Mouse (Mus musculus) spleen, adult 18-20 months (tissue): Measurements from ENCODE around the gene Rps21.
"Not testable (repeated sequence)": the region's sequence is repeated elsewhere in the genome, so short reads cannot be mapped to it uniquely, and the experiment has no call there.

ENCODE experiments used
- DNase-seq, 2 experiments: peaks; one replicate each; pipeline ENCODE4 v3.0.0; 2022; ENCODE audit warnings: mixed read lengths in 2 of 2

Gene Rps21

DNA sequence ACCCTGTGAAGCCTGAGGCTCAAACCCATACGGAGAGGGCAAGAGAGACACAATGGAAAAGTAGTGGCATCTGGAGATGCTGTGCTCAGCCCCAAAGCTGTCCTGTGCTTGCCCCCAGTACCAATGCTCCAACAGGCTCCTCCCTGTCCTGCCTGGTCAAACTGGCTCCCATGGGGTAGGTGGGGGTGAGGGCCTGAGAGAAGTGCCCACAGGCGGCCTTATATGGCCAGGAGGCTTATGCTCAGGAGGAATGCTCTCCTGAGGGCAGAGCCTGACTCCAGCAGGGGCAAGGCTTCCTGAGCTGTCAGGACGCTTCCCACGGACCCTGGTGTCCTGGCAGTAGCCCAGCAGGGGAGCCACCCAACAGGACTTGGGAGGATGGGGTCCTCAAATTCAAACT is 26.7 kb upstream of the Rps21 start:
- DNase-seq, result no peak

DNA sequence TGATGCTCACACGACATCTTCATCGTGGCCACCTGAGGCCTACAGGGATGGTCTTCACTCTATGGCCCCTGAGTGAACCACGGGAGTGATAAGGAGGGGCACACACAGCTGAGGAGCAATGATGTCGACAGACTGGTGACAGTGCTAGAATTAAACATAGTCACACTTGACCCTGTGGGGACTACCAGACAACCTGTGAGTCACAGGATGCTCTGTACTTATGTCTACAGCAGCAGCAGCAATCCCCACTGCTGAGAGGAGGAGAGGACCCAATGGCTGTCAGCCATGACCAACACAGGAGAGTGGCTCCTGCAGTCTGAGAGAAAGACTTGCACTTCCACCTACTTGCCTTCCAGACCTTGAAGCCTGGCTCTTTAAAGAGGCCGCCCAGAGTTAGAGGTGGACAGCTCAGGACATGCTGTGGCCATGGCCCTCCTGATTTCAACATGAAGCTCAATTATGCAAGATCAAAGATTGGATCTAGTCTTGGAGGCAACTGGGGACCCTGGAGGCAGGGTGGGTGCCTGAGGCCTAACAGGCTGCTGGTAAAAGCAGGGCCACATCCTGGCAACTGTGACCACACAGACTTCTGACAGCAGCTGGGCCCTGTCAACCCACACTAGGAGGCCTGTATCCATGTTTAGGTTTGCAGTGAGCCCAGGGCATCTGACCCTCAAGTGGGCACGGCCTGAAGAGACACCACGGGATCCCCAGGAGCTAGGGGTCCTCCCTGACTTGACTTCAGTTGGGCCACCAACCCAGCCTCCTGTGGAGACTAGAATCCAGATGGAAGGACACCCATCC is 23.9 kb upstream of the Rps21 start:
- DNase-seq, result no peak

DNA sequence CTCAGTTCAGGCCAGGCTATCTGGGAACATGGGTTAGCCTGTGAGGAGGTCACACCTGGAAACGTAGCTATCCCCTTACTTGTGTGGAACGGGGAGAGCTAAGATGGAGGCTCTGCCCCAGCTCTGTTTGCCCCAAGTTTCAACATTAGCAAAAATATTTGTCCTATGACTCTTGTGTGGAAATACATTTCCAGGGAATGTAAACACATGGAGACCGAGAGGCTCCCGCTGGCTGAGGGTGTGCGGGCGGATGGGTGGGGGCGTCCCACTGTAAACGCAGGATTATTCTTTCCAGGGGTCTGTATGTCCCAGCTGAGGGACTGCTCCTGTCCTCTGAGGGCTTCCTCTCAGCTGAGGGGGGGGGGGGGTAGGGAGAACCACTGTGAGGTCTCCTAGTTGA is 22.8 kb upstream of the Rps21 start:
- no peak for DNase-seq

DNA sequence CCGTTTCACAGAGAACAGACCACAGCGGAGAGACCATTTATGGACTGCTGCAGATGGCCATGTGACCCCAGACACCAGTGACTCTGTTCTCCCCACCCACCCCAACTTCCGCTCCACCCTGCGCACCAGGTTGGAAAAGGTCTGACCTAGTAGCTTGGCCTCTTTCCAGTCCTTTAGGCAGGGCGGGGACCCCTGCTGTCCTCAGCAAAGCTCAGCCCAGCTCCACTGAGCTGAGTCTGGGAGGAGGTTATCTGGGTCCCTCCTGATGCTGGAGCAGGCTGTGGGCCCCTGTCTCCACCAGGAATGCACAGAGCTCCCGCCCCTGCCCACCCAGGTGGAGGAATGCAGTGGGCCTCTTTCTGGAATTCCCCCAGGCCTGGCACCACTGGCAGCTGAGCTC is 22.2 kb upstream of the Rps21 start:
- no peak for DNase-seq

DNA sequence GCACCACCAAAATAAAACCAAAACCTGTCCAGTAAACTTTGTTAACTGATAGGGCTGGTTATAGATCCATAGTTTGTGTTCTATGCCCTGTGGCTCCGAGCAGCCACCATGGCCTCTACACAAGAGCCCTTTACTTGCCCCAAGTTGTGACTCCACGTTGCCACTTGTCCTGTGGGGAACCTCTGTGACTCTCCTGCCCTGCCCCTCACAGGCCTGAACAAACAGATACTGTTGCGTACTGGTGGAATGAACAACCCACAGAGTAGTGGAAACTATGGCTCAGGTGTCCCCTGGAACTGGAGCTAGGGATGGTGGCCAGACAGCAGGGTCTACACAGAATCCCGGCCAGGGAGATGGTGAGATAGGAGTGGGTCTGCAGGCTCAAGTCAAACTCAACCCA is 21.4 kb upstream of the Rps21 start:
- DNase-seq, result no peak

DNA sequence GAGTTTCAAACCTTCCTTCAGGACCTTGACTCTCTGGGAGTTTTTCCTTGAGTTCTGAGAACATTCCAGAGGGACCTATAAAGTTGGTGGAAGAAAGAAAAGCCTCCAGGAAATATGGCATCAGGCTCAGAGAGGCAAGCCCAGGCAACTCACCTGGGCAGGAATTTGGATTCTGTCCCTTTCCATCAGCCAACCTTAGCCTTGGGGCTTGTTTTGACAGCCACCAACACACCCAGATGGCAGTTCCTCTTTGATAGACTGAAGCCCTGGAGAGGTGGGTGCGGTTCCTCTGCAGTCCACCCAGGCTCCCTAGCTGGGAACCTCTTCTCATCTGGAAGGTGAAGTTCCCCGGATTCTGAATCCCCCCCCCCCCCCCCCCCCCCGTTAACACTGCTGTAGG is 20.7 kb upstream of the Rps21 start:
- DNase-seq, result no peak

DNA sequence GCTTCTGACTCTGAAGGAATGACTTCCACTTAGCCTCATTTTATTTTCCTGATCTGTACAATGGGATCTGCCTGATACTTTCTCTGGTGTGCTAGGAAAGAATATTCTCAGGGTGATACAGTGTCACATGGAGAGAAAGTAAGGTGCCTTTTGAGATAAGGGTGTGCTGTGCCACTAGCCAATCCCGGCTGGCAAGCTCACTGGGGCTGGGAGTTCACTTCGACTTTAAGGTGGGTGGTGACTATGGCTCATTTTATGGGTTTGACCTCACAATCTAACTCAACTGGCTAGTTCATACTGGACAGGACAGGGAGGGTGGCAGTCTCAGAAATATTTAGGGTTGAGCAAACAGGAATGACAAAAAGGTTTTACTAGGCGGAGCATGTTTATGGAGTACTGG is 20.2 kb upstream of the Rps21 start:
- DNase-seq, result no peak

DNA sequence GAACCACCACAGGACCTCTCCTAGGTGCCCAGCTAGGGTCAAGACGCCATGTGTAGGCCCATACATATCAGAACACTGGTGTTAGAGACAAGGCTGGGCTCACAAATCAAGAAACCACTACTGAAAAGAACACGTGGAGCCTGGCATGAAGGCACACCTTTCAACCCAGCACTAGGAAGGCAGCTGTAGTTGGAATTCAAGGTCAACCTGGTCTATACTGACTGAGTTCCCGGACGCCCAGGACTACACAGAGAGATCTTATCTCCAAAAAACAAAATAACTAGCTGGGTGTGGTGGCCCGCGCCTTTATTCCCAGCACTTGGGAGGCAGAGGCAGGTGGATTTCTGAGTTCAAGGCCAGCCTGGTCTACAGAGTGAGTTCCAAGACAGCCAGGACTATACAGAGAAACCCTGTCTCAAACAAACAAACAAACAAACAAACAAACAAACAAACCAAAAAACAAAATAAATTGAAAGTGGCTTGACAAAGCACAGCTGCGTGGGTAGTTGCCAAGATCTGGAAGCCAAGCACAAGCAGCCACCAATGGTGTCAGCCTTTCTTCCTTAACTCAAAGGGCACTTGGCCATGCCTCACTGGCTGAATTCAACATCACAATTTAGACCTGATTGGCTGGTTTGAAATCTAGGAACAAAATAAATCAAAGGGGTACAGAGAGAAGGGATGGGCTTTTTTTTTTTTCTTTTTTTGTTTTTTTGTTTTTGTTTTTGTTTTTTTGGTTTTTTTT is 19.4 kb upstream of the Rps21 start:
- DNase-seq, result no peak

DNA sequence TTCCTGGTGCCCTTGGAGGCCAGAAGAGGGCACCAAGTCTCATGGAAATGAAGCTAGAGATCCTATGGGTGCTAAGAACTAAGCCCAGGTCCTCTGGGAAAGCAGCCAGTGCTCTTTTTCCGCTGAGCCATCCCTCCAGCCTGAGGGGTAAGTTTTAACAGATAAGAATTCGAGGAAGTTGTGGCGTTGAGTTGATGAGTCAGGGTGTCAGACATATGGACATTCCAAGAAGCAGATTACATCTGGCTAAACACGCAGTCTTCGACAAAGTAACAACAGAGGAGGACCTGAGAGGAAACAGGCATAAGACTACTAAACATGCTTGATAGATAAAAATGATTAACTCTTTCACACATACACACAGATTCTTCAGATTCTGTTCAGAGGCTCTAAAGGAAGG is 18.6 kb upstream of the Rps21 start:
- DNase-seq, result no peak

DNA sequence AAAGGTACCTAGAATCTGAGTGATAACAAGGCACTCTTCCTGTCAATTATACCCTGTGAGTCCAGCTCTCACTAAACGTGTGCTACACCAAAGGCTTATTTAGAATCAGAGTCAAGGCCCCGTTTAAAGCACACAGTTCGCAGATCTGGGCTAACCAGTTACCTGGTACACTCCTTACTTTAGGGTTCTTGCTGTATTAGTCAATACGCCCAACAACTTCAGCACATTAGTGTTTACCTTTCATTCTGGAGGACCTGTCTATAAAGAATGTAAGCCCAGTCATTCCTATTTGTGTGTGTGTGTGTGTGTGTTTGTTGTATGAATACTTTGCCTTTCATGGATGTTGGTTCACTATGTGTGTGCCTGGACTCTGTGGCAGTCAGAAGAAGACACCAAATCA is 14.1 kb upstream of the Rps21 start:
- no peak for DNase-seq

DNA sequence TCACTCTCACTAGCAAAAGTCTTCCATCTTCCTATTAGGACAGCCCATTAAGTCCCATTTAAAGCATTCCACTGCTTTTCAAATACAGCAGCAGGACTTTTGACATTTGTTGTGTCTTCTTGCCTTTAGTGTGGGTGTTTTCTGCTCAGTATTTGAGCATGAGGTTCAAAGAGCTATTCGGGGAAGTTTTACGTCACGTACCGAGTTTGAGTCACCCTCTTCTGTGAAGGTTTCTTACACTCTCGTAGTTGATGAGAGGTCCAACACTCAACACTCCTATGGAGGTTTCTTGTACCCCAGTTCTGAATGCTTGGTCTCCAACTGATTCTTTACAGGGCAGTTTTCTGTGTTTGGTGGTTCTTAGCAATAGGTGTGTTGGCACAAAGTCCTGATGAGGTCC is 9.3 kb upstream of the Rps21 start:
- DNase-seq, result no peak

DNA sequence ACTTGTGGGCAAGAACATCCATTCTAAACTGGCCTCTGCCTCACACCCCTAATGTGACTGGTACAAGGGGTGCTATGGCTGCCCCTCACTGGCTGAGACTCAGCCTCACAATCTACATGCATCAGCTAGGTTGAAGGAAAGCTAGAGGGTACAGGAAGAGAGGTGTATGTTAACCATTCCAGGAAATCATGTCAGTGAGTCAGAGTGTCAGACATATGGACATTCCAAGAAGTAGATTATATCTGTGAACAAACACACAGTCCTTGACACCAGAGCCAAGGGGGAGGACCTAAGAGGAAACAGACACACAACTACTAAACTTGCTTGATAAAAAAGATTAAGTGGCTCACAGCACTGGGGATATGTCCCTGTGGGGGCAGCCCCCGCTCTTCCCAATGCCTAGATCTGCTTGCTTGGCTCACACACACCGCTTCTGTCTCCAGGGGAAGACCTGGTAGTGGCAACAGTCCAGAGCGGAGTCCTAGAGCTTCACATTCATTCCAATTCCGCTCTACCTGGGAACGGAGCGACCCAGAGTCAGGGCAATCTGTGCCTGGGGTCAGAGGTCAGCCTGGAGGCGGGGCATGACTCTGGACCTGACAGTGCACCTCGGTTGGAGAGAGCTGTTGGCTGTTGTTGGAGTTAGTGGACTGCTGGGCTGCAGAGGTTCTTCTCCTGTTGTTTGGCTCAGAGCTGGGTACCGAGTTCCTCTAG is 8.1 kb upstream of the Rps21 start:
- DNase-seq, result no peak

DNA sequence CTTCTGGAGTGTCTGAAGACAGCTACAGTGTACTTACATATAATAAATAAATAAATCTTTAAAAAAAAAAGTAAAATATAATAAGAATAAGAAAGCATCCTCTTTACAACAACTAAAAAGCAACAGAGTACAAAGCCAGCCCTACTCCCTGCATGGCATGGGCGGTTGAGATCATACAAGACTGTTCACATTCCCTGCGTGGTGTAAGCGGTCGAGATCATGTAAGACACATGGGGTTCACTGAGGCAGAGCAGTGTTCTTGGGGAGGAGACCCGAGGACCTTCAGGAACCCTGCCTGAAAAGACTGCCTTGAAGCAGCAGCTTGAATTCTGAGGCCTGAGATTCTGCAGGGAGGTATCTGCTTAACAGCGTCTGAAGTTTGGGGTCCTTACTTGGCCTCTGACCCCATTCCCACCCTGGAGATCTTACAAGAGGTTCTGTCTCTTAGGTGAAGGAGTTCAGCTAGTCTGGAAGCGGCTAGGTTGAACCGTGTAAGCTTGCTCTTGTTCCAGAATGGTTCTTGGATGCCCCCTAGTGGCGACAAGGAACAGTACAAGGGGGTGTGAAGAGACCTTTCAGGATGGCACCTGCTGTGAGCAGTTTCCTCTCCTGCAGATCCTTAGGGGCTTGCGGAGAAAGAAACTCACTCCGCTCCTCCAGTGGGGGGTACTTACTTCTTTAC is 6.1 kb upstream of the Rps21 start:
- peak in 1 of 2 experiments; percentile 73 for DNase-seq

DNA sequence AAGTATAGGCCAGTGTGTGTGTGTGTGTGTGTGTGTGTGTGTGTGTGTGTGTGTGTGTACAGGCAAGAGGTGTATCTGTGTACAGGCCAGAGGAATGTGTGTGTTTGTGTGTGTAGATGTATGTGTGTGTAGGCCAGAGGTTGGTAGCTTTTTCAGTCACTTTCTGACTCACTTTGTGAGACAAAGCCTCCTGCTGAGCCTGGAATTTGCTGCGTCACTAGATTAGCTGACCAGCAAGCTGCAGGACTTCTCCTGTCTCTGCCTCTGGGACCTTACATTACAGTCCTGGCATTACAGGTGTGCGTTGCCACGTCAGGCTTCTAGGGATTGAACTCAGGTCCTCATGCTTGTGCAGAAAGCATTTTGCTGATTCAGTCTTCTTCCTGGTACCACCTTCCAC is 5.3 kb upstream of the Rps21 start:
- no peak for DNase-seq

DNA sequence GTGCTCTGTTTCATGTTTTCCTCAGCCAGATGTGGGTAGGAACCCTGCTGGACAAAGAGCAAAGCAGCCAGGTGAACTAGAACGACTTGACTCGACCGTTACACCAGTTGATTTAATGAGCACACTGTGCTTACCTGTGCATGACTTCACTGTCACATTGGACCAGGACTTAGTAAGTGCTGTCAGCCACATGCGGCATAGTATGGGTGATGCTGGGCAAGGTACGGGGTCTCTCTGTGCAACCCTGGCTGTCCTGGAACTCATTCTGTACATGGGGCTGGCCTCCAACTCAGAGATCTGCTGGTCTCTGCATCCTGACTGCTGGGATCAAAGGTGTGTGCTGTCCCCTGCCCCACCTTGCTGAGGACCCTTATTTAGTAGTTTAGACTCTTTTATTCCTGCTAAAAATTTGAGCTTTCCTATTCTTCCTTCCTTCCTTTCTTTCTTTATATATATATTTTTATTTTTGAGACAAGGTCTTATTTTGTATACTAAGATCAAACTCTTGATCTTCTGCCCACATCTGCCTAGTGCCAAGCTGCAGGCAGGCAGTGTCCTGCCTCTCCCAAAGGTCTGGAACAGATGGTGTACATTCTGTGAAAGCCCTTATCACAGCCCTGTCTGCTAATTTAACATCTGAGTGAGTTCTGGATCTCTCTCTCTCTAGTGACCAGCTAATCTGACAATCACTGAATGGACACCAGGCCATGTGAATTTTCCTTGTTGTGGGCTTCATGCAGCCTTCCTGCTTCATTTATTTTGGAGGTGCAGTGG is 2.6 kb upstream of the Rps21 start:
- DNase-seq, result no peak

DNA sequence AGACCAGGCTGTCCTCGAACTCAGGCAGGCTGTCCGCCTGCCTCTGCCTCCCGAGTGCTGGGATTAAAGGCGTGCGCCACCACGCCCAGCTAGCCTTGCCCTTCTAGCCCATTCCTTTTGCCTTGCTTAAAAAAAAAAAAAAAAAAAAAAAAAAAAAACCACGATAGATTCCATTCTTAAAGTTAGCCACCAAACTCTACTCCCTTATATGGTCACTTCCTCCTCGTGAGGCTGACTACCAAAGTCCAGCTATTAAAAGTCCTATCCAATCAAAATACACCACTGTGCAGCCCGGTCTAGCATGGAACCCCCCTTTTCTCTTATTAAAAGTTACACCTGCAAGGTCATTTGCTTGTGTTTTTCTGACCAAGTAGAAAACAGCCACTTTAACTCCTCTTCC is 1.5 kb upstream of the Rps21 start:
- DNase-seq, result no peak

DNA sequence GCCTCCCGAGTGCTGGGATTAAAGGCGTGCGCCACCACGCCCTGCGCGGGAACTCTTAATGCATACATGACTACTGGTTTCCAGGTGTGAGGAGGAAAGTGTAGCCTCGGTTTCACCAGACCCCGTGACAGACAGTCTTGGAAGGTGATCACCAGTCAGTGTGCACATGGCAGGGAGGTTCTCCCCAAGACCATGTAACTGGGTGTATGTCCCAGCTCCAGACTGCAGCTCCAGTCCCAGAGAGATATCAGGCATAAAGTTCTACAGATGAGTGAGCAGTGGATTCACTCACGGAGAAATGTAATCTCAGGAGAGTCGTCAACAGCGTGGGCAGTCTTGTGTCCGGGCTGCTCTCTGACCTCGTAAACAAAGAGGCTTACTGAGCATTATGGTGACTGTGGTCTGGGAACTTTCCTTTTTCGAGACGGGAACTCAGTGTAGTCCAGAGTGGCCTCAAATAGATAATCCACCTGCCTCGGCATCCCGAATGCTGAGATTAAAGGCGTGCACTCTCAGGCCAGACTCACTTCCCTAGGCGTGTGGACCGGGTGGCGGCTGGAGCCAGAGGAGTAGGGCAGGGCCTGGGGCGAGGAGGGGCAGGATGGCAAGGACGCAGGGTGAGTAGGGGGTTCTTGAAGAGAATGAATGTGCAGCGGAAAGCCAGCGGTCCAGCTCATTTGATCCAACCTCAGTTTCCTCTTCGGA is 729 bp upstream of the Rps21 start:
- no peak for DNase-seq

DNA sequence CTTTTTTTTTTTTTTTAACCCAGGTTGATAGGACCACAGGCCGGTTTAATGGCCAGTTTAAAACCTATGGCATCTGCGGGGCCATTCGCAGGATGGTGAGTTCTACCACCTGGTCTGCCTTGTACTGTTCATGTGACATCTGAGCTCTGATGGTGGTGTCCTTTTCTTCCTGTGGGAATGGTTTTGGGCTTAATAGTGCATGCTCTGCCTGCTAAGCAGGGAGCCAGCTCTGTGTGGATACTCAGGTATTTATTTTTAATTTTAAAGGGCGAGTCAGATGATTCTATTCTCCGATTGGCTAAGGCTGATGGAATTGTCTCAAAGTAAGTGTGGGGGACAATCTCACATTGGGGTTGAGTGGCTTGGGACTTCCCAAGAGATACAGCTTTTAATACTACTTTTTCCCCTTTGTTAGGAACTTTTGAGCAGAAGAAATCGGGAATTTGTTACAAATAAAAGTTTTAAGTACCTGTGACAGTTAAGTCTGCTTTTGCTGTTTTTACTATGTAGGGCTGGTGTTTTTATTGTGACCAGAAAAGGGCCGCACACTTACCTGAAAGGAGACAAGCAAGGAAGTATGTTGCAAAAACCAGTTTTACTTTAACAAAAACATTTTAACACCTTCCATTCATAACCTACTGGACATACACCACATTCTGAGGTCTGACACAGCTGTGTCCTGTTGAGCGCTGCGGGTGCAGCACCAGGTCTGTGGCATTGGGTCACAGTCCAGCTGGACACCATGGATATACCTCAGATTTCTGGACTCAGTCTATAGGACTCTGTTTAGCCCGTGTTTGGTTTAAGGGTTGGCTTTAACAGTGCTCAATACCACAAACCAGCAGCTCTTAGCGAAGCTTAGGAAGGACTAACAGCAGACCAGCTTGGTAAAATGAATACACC is 1.0 kb downstream of the Rps21 start:
- DNase-seq, result no peak

DNA sequence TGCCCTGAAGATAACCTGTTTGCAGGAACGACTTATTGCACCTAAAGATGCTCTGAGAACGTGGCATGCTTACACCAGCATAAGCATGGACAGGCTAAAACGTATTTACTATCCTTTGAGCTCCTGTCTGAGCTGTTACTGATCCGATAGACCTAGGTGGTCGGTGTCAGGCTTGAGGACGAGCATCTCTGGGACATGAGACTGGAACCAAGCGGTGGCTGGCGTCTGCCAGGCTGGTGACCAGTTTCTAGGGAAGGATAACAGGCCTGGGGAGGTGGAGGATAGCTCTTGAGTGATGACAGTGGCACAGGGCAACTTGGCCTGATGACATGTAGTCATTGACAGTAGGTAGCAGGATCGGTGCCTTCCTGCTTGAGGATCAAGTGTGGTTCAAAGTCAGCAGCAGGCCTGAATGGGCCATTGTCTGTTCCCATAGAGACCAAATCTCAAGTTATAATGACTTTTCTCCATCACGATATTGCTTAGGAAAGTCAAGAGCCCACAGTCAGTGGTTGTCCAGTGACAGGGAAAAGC is 1.8 kb downstream of the Rps21 start:
- DNase-seq, result not testable (repeated sequence)

DNA sequence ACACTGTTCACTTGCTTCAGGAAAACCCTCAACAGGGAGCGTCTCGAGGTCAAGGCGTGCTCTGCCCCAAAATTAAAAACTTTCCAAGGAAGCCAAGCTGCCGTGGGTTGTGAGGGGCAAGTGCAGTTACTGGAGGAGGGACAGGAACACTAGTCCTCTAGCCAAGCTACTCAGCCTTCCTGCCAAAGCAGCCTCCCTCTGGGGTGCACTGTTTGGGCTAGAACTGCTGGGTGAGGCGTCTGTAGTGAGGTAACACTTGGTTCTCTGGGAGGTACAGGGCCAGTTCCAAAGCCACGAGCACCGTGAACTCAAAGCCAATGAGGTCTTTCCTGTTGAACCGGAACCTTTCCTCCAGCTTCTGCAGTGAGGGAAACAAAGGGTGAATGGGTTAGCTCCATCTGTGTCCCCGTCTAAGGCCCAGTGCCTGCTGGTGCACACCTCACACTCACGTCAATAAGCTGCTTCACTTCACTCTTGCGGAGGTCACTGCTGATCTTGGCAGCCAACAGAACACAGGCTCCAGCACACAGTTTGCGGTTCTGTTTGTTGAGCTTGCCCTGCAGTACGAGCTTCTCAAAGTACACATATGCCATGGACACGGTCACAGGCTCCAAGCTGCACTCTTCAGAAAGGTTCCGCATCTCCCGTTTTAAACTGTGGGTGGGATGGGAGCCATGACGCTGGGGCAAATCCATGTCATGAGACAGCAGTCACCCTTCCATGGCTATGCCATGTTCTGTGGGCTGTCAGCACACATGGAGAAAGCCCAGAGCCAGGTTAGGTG is 2.8 kb downstream of the Rps21 start:
- not testable (repeated sequence) for DNase-seq
